Mouse (Mus musculus) forelimb bud, embryonic 11.5 days (tissue): ENCODE results near the gene Higd2a.

Experiments
- DNase-seq: peaks from one replicate; pipeline ENCODE4 v3.0.0-alpha.2; 2012; ENCODE audit warnings: low read depth, low spot score

Higd2a gene

GRCm38 (mm10) chr13:54589996-54590951 is at the start of gene Higd2a, which contains the start of gene Nop16:
TSS of gene Higd2a (plus strand) at chr13:54590207.
TSS of gene Nop16 (minus strand) at chr13:54590090.
- DNase-seq, result peak; percentile 98

- no peak for DNase-seq
These were observed 42.0 kb upstream of the Higd2a start for GRCm38 (mm10) chr13:54548036-54548435.

- no peak for DNase-seq
These were observed 33.8 kb upstream of the Higd2a start for GRCm38 (mm10) chr13:54556176-54556575.

- no peak for DNase-seq
These were observed 33.2 kb upstream of the Higd2a start for GRCm38 (mm10) chr13:54556796-54557195.

- no peak for DNase-seq
These were observed 32.4 kb upstream of the Higd2a start for GRCm38 (mm10) chr13:54557652-54558051.

- DNase-seq, result no peak
These were observed 30.4 kb upstream of the Higd2a start for GRCm38 (mm10) chr13:54559656-54560055.

GRCm38 (mm10) chr13:54560608-54561007 is 29.4 kb upstream of the Higd2a start:
- DNase-seq, result no peak

- DNase-seq, result no peak
These were observed 27.4 kb upstream of the Higd2a start for GRCm38 (mm10) chr13:54562562-54562961.

GRCm38 (mm10) chr13:54564232-54565200 is 25.5 kb upstream of the Higd2a start:
- DNase-seq, result no peak

GRCm38 (mm10) chr13:54565201-54565581 is 24.8 kb upstream of the Higd2a start, which contains the start of gene 4833439L19Rik:
TSS of gene 4833439L19Rik (minus strand) at chr13:54565435.
- DNase-seq, result peak; percentile 93

- DNase-seq, result peak; percentile 64
These were observed 24.2 kb upstream of the Higd2a start for GRCm38 (mm10) chr13:54565594-54566345.

GRCm38 (mm10) chr13:54568380-54568779 is 21.6 kb upstream of the Higd2a start:
- no peak for DNase-seq

GRCm38 (mm10) chr13:54569282-54569681 is 20.7 kb upstream of the Higd2a start:
- DNase-seq, result no peak

GRCm38 (mm10) chr13:54570736-54571135 is 19.3 kb upstream of the Higd2a start:
- no peak for DNase-seq

- DNase-seq, result no peak
These were observed 18.4 kb upstream of the Higd2a start for GRCm38 (mm10) chr13:54571637-54572036.

GRCm38 (mm10) chr13:54572621-54573020 is 17.4 kb upstream of the Higd2a start:
- no peak for DNase-seq

GRCm38 (mm10) chr13:54574854-54575481 is 15.0 kb upstream of the Higd2a start, which contains the start of gene Arl10:
TSS of gene Arl10 (plus strand) at chr13:54575015.
- DNase-seq, result peak; percentile 68

GRCm38 (mm10) chr13:54575489-54575888 is 14.5 kb upstream of the Higd2a start:
- DNase-seq, result no peak

GRCm38 (mm10) chr13:54577652-54578507 is 12.1 kb upstream of the Higd2a start:
- DNase-seq, result no peak

- no peak for DNase-seq
These were observed 8.6 kb upstream of the Higd2a start for GRCm38 (mm10) chr13:54581385-54581784.
